Mouse (Mus musculus): ENCODE measurements at regions not wholly inside any gene's neighbourhood (a gene's known extent, or its start where the extent isn't known, plus 50 kb on each side); places are given as distances from the start of the nearest gene placed in this dataset.
"Not testable (repeated sequence)": the region's sequence is repeated elsewhere in the genome, so short reads cannot be mapped to it uniquely, and the experiment has no call there.

GRCm38 (mm10) chr9:43857988-43858387 lies 114.2 kb downstream of the Nectin1 start:
- no peak for DNase-seq

- DNase-seq, result no peak
These were observed 115.0 kb downstream of the Nectin1 start for GRCm38 (mm10) chr9:43858761-43859160.

GRCm38 (mm10) chr9:43860264-43860663 lies 116.5 kb downstream of the Nectin1 start:
- no peak for DNase-seq

GRCm38 (mm10) chr9:43861375-43861774 lies 117.6 kb downstream of the Nectin1 start:
- no peak for DNase-seq

- DNase-seq, result not testable (repeated sequence)
These were observed 118.2 kb downstream of the Nectin1 start for GRCm38 (mm10) chr9:43862034-43862433.

- DNase-seq, result peak; percentile 48
These were observed 120.0 kb downstream of the Nectin1 start for GRCm38 (mm10) chr9:43863609-43864397.

- DNase-seq, result no peak
These were observed 123.0 kb downstream of the Nectin1 start for GRCm38 (mm10) chr9:43866802-43867201.

- DNase-seq, result no peak
These were observed 130.1 kb downstream of the Nectin1 start for GRCm38 (mm10) chr9:43873841-43874240.

GRCm38 (mm10) chr9:43874332-43874731 lies 130.5 kb downstream of the Nectin1 start:
- no peak for DNase-seq

- DNase-seq, result no peak
These were observed 135.6 kb downstream of the Nectin1 start for GRCm38 (mm10) chr9:43879220-43879968.

- peak; percentile 11 for DNase-seq
These were observed 136.2 kb downstream of the Nectin1 start for GRCm38 (mm10) chr9:43879969-43880396.

GRCm38 (mm10) chr9:43893086-43893485 lies 149.3 kb downstream of the Nectin1 start:
- no peak for DNase-seq

GRCm38 (mm10) chr9:43899239-43899638 lies 143.9 kb upstream of the Thy1 start:
- no peak for DNase-seq

- DNase-seq, result no peak
These were observed 134.9 kb upstream of the Thy1 start for GRCm38 (mm10) chr9:43908325-43908724.

- peak; percentile 36 for DNase-seq
These were observed 128.2 kb upstream of the Thy1 start for GRCm38 (mm10) chr9:43915015-43915414.

- DNase-seq, result no peak
These were observed 125.7 kb upstream of the Thy1 start for GRCm38 (mm10) chr9:43917467-43917866.

GRCm38 (mm10) chr9:43919010-43919409 lies 124.2 kb upstream of the Thy1 start:
- no peak for DNase-seq

GRCm38 (mm10) chr9:43920053-43920754 lies 123.0 kb upstream of the Thy1 start:
- peak; percentile 86 for DNase-seq

- DNase-seq, result no peak
These were observed 121.0 kb upstream of the Thy1 start for GRCm38 (mm10) chr9:43922231-43922630.

GRCm38 (mm10) chr9:43923088-43923487 lies 120.1 kb upstream of the Thy1 start:
- no peak for DNase-seq

GRCm38 (mm10) chr9:43924795-43925194 lies 118.4 kb upstream of the Thy1 start:
- peak; percentile 35 for DNase-seq

GRCm38 (mm10) chr9:43929312-43930036 lies 113.7 kb upstream of the Thy1 start:
- no peak for DNase-seq
